Mouse (Mus musculus): ENCODE results near the gene Gm15737.

DNA sequence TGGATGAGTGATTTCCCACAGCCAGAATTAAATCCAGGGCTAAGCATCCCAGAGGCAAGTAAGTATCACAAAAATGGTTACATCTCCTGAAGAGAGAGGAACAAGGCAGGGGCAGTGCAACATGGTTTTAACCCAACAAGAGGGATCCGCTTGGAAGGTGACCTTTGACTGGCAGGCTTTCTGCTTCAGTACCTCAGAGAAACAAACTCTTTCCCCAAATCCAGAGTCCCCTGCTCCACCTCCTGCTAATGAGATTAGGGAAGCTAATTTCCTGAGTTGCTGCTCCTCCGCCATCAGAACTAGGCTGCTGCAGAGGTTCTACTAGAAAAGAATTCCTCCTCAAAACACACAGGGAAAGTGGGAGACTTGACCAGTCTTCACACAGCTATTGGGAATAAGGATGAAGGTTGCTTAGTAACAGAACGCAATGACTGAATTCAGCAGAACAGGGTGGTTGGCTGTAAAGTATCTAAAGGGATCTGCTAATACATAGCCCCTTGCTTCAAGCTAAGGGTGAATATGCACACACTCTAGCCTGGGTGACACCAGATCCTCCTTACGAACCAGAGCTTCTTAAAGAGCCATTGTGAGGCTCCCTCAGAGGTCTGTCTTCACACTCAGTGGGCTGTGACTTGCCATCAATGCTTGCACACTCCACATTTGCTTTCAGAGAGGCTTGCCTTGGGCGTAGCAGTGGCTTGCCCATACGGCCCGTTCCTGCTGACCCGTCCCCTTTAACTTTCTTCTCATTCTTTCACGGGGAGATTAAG is 14.2 kb downstream of the Gm15737 start:
- no peak for TF ChIP-seq CTCF (IDR thresholded peaks at IDR 0.05; ENCODE audit: insufficient read depth, low read depth, low read length)
- TF ChIP-seq POLR2A (IDR thresholded peaks at IDR 0.05; ENCODE audit: insufficient read depth, low read depth, low read length) = no peak

Data from olfactory bulb, adult 2 months (tissue).